Mouse (Mus musculus) stomach, postnatal 0 days (tissue): ENCODE results near the gene Bhlhe40. TPM values are rescaled to one million over a fixed set of nuclear protein-coding genes. Genes with fewer than 3 reads are reported as not detected.

Source experiments
- ATAC-seq: fragments of 200-750 bp; cut with Nextera tagmentation; 2 replicates; pipeline ENCODE4 v1.8.0; 2017; ENCODE audit not compliant: low FRiP score, low TSS enrichment
- DNase-seq: peaks from one replicate; pipeline ENCODE4 v3.0.0-alpha.2; 2016; ENCODE audit warnings: low spot score
- H3K27ac ChIP-seq: fragments of 300-500 bp; sonication (generic); replicated peaks from 2 replicates; pipeline ENCODE4 v1.5.1; 2014; ENCODE audit warnings: mild to moderate bottlenecking, control low read depth
- H3K27me3 ChIP-seq: fragments of 300-500 bp; sonication (generic); 2 replicates; pipeline ENCODE4 v1.6.1; 2014; ENCODE audit warnings: low read length; ENCODE audit not compliant: control insufficient read depth, insufficient read depth
- H3K36me3 ChIP-seq: fragments of 300-500 bp; sonication (generic); 2 replicates; pipeline ENCODE4 v1.6.1; 2014; ENCODE audit warnings: low read length, mixed read lengths; ENCODE audit not compliant: control insufficient read depth, insufficient read depth
- H3K4me1 ChIP-seq: fragments of 300-500 bp; sonication (generic); replicated peaks from 2 replicates; pipeline ENCODE4 v1.6.1; 2014; ENCODE audit warnings: antibody characterized with exemption; ENCODE audit not compliant: control insufficient read depth, insufficient read depth
- H3K4me2 ChIP-seq: fragments of 300-500 bp; sonication (generic); replicated peaks from 2 replicates; pipeline ENCODE4 v1.6.1; 2014; ENCODE audit warnings: low read depth, mild to moderate bottlenecking, control low read depth, moderate library complexity
- H3K4me3 ChIP-seq: fragments of 300-500 bp; sonication (generic); 2 replicates; pipeline ENCODE4 v1.5.1; 2014; ENCODE audit warnings: low read depth, low read length, control low read depth
- H3K9ac ChIP-seq: fragments of 300-500 bp; sonication (generic); 2 replicates; pipeline ENCODE4 v1.6.1; 2014; ENCODE audit warnings: mild to moderate bottlenecking, low read length, control low read depth, mixed read lengths
- H3K9me3 ChIP-seq: fragments of 300-500 bp; sonication (generic); 2 replicates; pipeline ENCODE4 v1.6.1; 2016; ENCODE audit warnings: low read length; ENCODE audit not compliant: control insufficient read depth
- CTCF ChIP-seq: IDR thresholded peaks from 2 replicates; pipeline ENCODE4 v1.5.1; 2016; ENCODE audit warnings: antibody characterized with exemption, low read depth, mild to moderate bottlenecking, moderate library complexity
- EP300 ChIP-seq: optimal IDR thresholded peaks from 2 replicates; pipeline ENCODE3; 2016; ENCODE audit warnings: antibody characterized with exemption
- WGBS: fragments of 180-500 bp; shearing (Covaris S2); extraction: QIAGEN DNeasy Blood & Tissue Kit; methylation state at CpG from one replicate; pipeline ENCODE4 v1.1.7; 2014; 5-methylcytosine and 5-hydroxymethylcytosine counted together
- polyA plus RNA-seq: library from polyadenylated mRNA; unstranded; fragments of >200 nt; fragmentation: Nextera tagmentation; extraction: Ambion mirVana; gene quantifications from 2 replicates; pipeline ENCODE4 v1.2.1, GENCODE M21; 2015

Gene Bhlhe40
- polyA plus RNA-seq: 24.8 and 28.7 TPM in 2 replicates

- no peaks in the 10 kb centered on the region for H3K9me3 ChIP-seq
- H3K4me3 ChIP-seq: peak within 1 kb of the TSS; percentile 72
- peak within 1 kb of the TSS; percentile 74 for H3K9ac ChIP-seq
- no peaks in the 10 kb centered on the region; the same call in 1 of the 2 replicates for H3K4me1 ChIP-seq
- peaks cover 6% of the 10 kb centered on the region; the same call in 1 of the 2 replicates for H3K36me3 ChIP-seq
- 0% methylated on average over 17 of the region's 43 CpGs for WGBS
- DNase-seq: peak; percentile 96
- peak within 1 kb of the TSS; percentile 82 for H3K4me2 ChIP-seq
- no peaks in the 10 kb centered on the region for H3K27me3 ChIP-seq
- TF ChIP-seq CTCF (no peak; the same call in 1 of the 2 replicates), EP300 (no peak)
- peak; percentile 90 for ATAC-seq
- H3K27ac ChIP-seq: peak within 1 kb of the TSS; percentile 99
Observed at GRCm38 (mm10) chr6:108660206-108660877, at the start of gene Bhlhe40. TSS of gene Bhlhe40 (plus strand) at chr6:108660629.

- Histone ChIP-seq H3K4me1 (no peaks in the 10 kb centered on the region), H3K4me3 (no peak overlapping the region), H3K36me3 (no peaks in the 10 kb centered on the region), H3K27me3 (no peaks in the 10 kb centered on the region), H3K9me3 (no peaks in the 10 kb centered on the region), H3K4me2 (no peak overlapping the region), H3K9ac (no peak overlapping the region), H3K27ac (no peak overlapping the region)
- no peak for DNase-seq
- TF ChIP-seq CTCF: no peak
- TF ChIP-seq EP300: no peak
- WGBS: 55% methylated on average over 3 of the region's 3 CpGs
- no peak for ATAC-seq
Observed at GRCm38 (mm10) chr6:108611663-108612062, 48.8 kb upstream of the Bhlhe40 start.

- Histone ChIP-seq H3K4me3 (no peak overlapping the region), H3K4me1 (no peaks in the 10 kb centered on the region), H3K9me3 (no peaks in the 10 kb centered on the region), H3K27ac (no peak overlapping the region), H3K27me3 (no peaks in the 10 kb centered on the region), H3K36me3 (no peaks in the 10 kb centered on the region), H3K9ac (no peak overlapping the region), H3K4me2 (no peak overlapping the region)
- no peak for TF ChIP-seq CTCF
- TF ChIP-seq EP300: no peak
- ATAC-seq (no peak), DNase-seq (no peak)
- 82% methylated on average over 10 of the region's 10 CpGs for WGBS
Observed at GRCm38 (mm10) chr6:108618025-108618424, 42.4 kb upstream of the Bhlhe40 start.

- Histone ChIP-seq H3K4me2 (no peak overlapping the region), H3K9ac (no peak overlapping the region), H3K4me3 (no peak overlapping the region), H3K27me3 (no peaks in the 10 kb centered on the region), H3K4me1 (no peaks in the 10 kb centered on the region), H3K9me3 (no peaks in the 10 kb centered on the region), H3K27ac (no peak overlapping the region), H3K36me3 (no peaks in the 10 kb centered on the region)
- no peak for ATAC-seq
- TF ChIP-seq EP300 (no peak), CTCF (no peak)
- WGBS: 86% methylated on average over 4 of the region's 4 CpGs
- no peak for DNase-seq
Observed at GRCm38 (mm10) chr6:108623028-108623565, 37.3 kb upstream of the Bhlhe40 start.

GRCm38 (mm10) chr6:108624915-108625314, 35.5 kb upstream of the Bhlhe40 start:
- 88% methylated on average over 4 of the region's 4 CpGs for WGBS

GRCm38 (mm10) chr6:108630701-108631100, 29.7 kb upstream of the Bhlhe40 start:
- Histone ChIP-seq H3K27me3 (no peaks in the 10 kb centered on the region), H3K27ac (no peak overlapping the region), H3K4me2 (no peak overlapping the region), H3K36me3 (no peaks in the 10 kb centered on the region), H3K4me3 (no peak overlapping the region), H3K9ac (no peak overlapping the region), H3K4me1 (no peaks in the 10 kb centered on the region), H3K9me3 (no peaks in the 10 kb centered on the region)
- no peak for TF ChIP-seq EP300
- TF ChIP-seq CTCF: no peak
- DNase-seq (no peak), ATAC-seq (no peak)

More at GRCm38 (mm10) chr6:108624915-108625314, 35.5 kb upstream of the Bhlhe40 start:
- no peak for TF ChIP-seq EP300
- H3K9me3 ChIP-seq: no peaks in the 10 kb centered on the region
- no peak for DNase-seq
- no peak for ATAC-seq
- H3K27me3 ChIP-seq: no peaks in the 10 kb centered on the region
- H3K4me3 ChIP-seq: no peak overlapping the region
- no peak overlapping the region for H3K4me2 ChIP-seq
- H3K36me3 ChIP-seq: no peaks in the 10 kb centered on the region
- no peak overlapping the region for H3K27ac ChIP-seq
- no peaks in the 10 kb centered on the region for H3K4me1 ChIP-seq
- H3K9ac ChIP-seq: no peak overlapping the region
